16 mouse cellular contexts compared by ENCODE assay signal in genomic region chr9:109939401-109939800, GRCm38 (mm10). TPM values are rescaled to one million over a fixed set of nuclear protein-coding genes. Genes with fewer than 3 reads are reported as not detected.
DNase-seq lines count a peak whose midpoint lies in the region; ATAC-seq and TF ChIP-seq lines count a peak whose summit lies in the region.
"Had no signal": no experiment of that assay in that cellular context is flagged by ENCODE, and none has a peak within 500 bp of the region (broad histone marks: within the 10 kb centered on the region; RNA-seq: fewer than 3 reads in every experiment).

No protein-coding gene starts in this region.

- no peak for ATAC-seq in kidney, postnatal 0 days (replicated peaks; ENCODE audit: low FRiP score, low read depth)
- ATAC-seq in stomach, postnatal 0 days (ENCODE audit: low FRiP score, low TSS enrichment): no peak
- ATAC-seq: midbrain, embryonic 15.5 days had no signal

- no peaks in the 10 kb centered on the region for H3K36me3 ChIP-seq in kidney, postnatal 0 days (ENCODE audit: insufficient read depth, low read length)
- no peaks in the 10 kb centered on the region for H3K36me3 ChIP-seq in stomach, postnatal 0 days (ENCODE audit: control insufficient read depth, insufficient read depth, low read length)
- H3K36me3 ChIP-seq: forebrain, embryonic 10.5 days; hindbrain, embryonic 15.5 days; kidney, embryonic 15.5 days; limb, embryonic 13.5 days; midbrain, embryonic 15.5 days had no signal

- H3K4me3 ChIP-seq in kidney, postnatal 0 days (replicated peaks; ENCODE audit: low read depth, low read length): no peak overlapping the region
- no peak overlapping the region for H3K4me3 ChIP-seq in stomach, postnatal 0 days (ENCODE audit: low read depth, low read length)
- H3K4me3 ChIP-seq: forebrain, embryonic 10.5 days; hindbrain, embryonic 15.5 days; kidney, embryonic 15.5 days; limb, embryonic 13.5 days; midbrain, embryonic 15.5 days had no signal

- H3K9ac ChIP-seq in kidney, postnatal 0 days (ENCODE audit: low read depth, low read length): no peak overlapping the region
- H3K9ac ChIP-seq in stomach, postnatal 0 days (ENCODE audit: low read length): no peak overlapping the region
- H3K9ac ChIP-seq: hindbrain, embryonic 15.5 days; kidney, embryonic 15.5 days; limb, embryonic 13.5 days; midbrain, embryonic 15.5 days had no signal

- no peak overlapping the region for H3K27ac ChIP-seq in kidney, postnatal 0 days
- no peak overlapping the region for H3K27ac ChIP-seq in stomach, postnatal 0 days (replicated peaks)
- H3K27ac ChIP-seq: forebrain, embryonic 10.5 days; hindbrain, embryonic 15.5 days; kidney, embryonic 15.5 days; limb, embryonic 13.5 days; midbrain, embryonic 15.5 days had no signal

- H3K9me3 ChIP-seq in kidney, postnatal 0 days (replicated peaks; ENCODE audit: low read length): no peaks in the 10 kb centered on the region
- H3K9me3 ChIP-seq in stomach, postnatal 0 days (ENCODE audit: control insufficient read depth, low read length): no peaks in the 10 kb centered on the region
- H3K9me3 ChIP-seq: forebrain, embryonic 10.5 days; hindbrain, embryonic 15.5 days; kidney, embryonic 15.5 days; limb, embryonic 13.5 days; midbrain, embryonic 15.5 days had no signal

- TF ChIP-seq CTCF in kidney, postnatal 0 days (IDR thresholded peaks at IDR 0.05; ENCODE audit: low read depth): peak; percentile 44; the same call in 1 of the 2 replicates
- TF ChIP-seq CTCF in stomach, postnatal 0 days (IDR thresholded peaks at IDR 0.05; ENCODE audit: low read depth): peak; percentile 53

- TF ChIP-seq EP300 in stomach, postnatal 0 days (optimal IDR thresholded peaks at IDR 0.05): no peak

- H3K4me1 ChIP-seq in kidney, postnatal 0 days (replicated peaks; ENCODE audit: insufficient read depth, low read length): no peaks in the 10 kb centered on the region
- no peaks in the 10 kb centered on the region for H3K4me1 ChIP-seq in stomach, postnatal 0 days (replicated peaks; ENCODE audit: control insufficient read depth, insufficient read depth)
- H3K4me1 ChIP-seq: forebrain, embryonic 10.5 days; kidney, embryonic 15.5 days; midbrain, embryonic 15.5 days had no signal

- H3K27me3 ChIP-seq in kidney, postnatal 0 days (ENCODE audit: insufficient read depth, low read length): no peaks in the 10 kb centered on the region
- no peaks in the 10 kb centered on the region for H3K27me3 ChIP-seq in stomach, postnatal 0 days (ENCODE audit: control insufficient read depth, insufficient read depth, low read length)
- H3K27me3 ChIP-seq: hindbrain, embryonic 15.5 days; kidney, embryonic 15.5 days; limb, embryonic 13.5 days; midbrain, embryonic 15.5 days had no signal

- DNase-seq in kidney, postnatal 0 days (ENCODE audit: low spot score): no peak
- DNase-seq in kidney, adult 9 months: no peak
- peak; percentile 9 for DNase-seq in thymus, postnatal 14 days
- DNase-seq in thymus, postnatal 36 days: no peak
- DNase-seq in NIH3T3 (ENCODE audit: low read depth): peak; percentile 20
- no peak for DNase-seq in stomach, postnatal 0 days (ENCODE audit: low spot score)
- no peak for DNase-seq in c-Kit-positive CD71-positive TER-119-positive erythroid progenitor cells, embryonic 14.5 days (ENCODE audit: low spot score)
- DNase-seq in cerebellum, adult 11 months: no peak
- DNase-seq: cerebellum, adult 18-20 months; right cerebral cortex, postnatal 4 days; thymus, adult 2 months had no signal

- no peak overlapping the region for H3K4me2 ChIP-seq in kidney, postnatal 0 days (ENCODE audit: low read length)
- H3K4me2 ChIP-seq in stomach, postnatal 0 days (replicated peaks; ENCODE audit: low read depth): no peak overlapping the region
- H3K4me2 ChIP-seq: hindbrain, embryonic 15.5 days; kidney, embryonic 15.5 days; limb, embryonic 13.5 days; midbrain, embryonic 15.5 days had no signal

- WGBS in kidney, postnatal 0 days: 89% methylated on average over 3 of the region's 3 CpGs
- 92% methylated on average over 3 of the region's 3 CpGs for WGBS in stomach, postnatal 0 days

RNA-seq across cellular contexts. Expression of gene Map4, which starts 8.1 kb away (rescaled TPM):
- polyA plus RNA-seq in kidney, postnatal 0 days (2015; fragmentation: Nextera tagmentation; extraction: Ambion mirVana): 33.9 and 36.9 TPM in 2 replicates
- 25.4 and 28.1 TPM in 2 replicates for polyA plus RNA-seq in stomach, postnatal 0 days (2015; fragmentation: Nextera tagmentation; extraction: Ambion mirVana)

Comparison
In these comparisons a context has a peak if more than half of its experiments do, and no peak if none do; other contexts are left out.
1. DNase-seq: peak in thymus, postnatal 14 days (single experiment) and NIH3T3 (single experiment); none in kidney, postnatal 0 days (single experiment), kidney, adult 9 months (single experiment), thymus, postnatal 36 days (0 of 2), stomach, postnatal 0 days (single experiment), c-Kit-positive CD71-positive TER-119-positive erythroid progenitor cells, embryonic 14.5 days (single experiment) and cerebellum, adult 11 months (single experiment).